Mouse (Mus musculus) urinary bladder, postnatal 0 days (tissue): ENCODE measurements around the gene Mdm2. TPM values are rescaled to one million over a fixed set of nuclear protein-coding genes. Genes with fewer than 3 reads are reported as not detected.

Experiments
- polyA plus RNA-seq: library from polyadenylated mRNA; unstranded; fragments of >200 nt; fragmentation: Nextera tagmentation; extraction: Ambion mirVana; gene quantifications from 2 replicates; pipeline ENCODE4 v1.2.1, GENCODE M21; 2015

Gene Mdm2
- polyA plus RNA-seq = 33.0 and 36.9 TPM in 2 replicates

DNA sequence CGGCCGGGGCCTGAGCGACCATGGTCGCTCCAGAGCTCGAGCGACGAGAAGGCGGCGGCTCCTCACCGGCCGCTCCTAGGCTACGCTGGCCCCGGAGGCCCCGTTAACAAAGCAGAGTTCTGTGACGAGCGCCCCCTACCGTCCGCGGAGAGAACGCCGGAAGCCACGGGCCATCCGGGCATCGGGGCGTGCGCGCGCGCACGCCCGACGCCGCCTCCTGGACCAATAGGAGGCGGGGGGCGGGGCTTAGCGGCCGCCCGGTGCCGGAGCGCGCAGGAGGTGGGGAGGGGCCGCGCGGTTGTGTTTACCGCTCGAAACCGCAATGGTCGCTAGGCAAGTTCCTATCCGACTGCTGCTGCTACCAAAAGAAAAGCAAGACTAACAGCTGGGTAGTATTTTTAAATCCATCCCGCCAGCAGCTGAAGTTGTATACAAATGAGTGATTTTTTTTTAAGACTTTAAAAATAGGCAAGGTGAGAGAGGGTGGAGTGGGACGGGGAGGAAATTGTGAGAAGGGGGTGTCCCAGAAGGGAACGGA, at the start of gene Mdm2:
Gene Mdm2 (minus strand): TSS at position 155 of the 538 bp plus-strand sequence.

DNA sequence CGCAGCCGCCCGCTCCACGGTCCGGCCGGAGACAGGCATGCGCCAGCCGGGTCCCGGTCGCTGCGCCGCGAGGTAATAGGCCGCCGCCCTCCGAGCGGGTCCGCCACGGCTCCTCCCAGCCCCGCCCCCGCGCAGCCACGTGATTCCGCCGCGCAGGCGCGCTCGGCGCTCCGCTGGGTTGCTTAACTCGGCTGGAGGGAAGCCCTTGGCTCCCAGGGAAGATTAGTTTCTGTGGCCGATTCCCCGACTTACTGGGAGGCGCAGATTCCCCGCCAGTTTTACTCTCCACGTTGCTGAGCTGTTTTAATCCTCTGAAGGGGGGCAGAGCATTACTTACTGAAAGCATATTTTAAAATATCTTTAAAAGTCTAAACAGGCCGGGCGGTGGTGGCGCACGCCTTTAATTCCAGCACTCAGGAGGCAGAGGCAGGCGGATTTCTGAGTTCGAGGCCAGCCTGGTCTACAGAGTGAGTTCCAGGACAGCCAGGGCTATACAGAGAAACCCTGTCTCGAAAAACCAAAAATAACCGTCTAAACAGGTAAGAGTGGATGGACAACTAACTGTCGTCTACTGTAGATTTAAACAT, 35.8 kb upstream of the Mdm2 start, which contains the start of gene Slc35e3:
Gene Slc35e3 (minus strand): TSS at position 69 of the 587 bp plus-strand sequence.

Other genes with a start within 250 kb of the Mdm2 start
- gene Cpm, start 81.3 kb downstream of the Mdm2 start, polyA plus RNA-seq = 5.3 and 5.5 TPM in 2 replicates
- gene Slc35e3, start 35.6 kb upstream of the Mdm2 start, polyA plus RNA-seq = 9.0 and 10.3 TPM in 2 replicates
- gene Nup107, start 81.9 kb upstream of the Mdm2 start, polyA plus RNA-seq = 17.2 and 25.5 TPM in 2 replicates
- 202 and 212 TPM in 2 replicates for gene Rap1b, start 135.3 kb upstream of the Mdm2 start, polyA plus RNA-seq